Mouse (Mus musculus): ENCODE measurements around the gene Dusp8.

Dusp8 gene

GRCm38 (mm10) chr7:142050536-142050935, 45.1 kb downstream of the Dusp8 start:
- DNase-seq (ENCODE audit: low spot score in 2 of 2), result no peak

GRCm38 (mm10) chr7:142045932-142046331, 49.7 kb downstream of the Dusp8 start:
- DNase-seq (ENCODE audit: low spot score in 2 of 2), result no peak

DNA sequence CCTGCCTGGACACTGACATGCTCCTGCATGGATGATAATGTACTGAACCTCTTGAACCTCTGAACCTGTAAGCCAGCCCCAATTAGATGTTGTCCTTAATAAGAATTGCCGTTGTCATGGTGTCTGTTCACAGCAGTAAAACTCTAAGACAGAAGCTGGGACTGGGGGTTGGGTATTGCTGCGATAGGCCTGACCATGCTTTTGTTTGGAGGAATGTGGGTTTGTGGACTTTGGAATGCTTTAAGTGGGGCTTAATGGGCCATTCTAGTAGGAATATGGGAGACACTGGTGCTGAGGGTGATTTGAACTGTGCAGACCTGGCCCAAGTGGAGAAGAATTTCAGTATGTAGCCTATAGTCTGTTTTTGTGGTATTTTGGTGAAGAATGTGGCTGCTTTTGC, 50.3 kb downstream of the Dusp8 start:
- no peak for DNase-seq (ENCODE audit: low spot score in 2 of 2)

DNA sequence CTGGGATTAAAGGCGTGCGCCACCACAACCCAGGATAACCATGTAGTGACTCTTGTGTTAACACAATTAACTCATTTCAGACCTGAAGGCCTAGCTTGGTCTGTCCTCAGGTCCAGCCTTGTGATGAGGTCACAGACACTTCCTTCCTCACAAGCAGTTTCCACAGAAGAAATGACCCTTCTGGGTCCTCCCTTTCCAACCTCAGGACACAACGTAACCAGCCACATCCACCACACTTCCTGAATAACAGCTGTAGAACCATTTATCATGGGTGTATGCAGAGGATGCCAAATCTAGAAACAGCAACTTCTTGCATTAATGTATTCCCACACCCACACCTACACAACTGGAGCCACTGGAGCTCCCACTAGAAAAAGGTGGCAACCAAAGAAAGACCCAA, 54.9 kb downstream of the Dusp8 start:
- DNase-seq (ENCODE audit: low spot score in 2 of 2), result no peak

GRCm38 (mm10) chr7:142037553-142038170, 58.0 kb downstream of the Dusp8 start:
- peak in 1 of 2 experiments; percentile 70 for DNase-seq (ENCODE audit: low spot score in 2 of 2)

DNA sequence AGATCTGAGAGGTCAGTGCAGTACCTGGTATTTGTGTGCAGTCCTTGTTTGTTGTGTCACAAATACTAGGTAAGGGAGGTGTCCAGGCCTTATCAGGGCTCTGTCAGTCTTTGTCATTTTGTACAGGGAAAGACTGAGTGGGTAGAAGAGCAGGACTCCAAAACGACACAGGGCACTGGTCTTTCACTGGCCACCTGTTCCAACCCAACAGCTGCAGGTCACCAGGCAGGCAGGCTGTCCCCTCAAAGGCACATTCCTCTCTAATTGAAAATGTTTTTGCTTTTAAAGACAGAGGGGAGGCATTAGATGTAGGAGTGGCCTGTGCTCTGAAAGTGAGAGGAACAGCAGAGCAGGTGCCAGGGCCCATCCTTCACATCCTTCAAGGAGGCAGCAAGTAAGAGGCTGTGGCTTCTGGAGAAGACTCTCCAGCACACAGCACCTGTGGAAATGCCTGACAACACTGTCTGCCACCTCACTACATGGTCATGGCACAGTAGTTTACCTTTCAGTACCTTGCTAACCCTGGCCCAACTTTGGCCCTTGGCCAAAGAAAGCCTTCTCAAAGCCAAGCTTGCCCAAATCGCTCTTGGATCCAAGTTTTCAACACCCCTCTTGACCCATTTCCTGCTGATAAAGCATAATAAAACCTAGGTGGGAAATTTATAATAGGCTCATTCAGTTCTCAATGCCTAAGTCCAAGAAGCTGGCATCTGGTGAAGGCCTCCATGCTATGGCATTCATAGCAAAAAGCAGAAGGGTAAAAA, 60.4 kb downstream of the Dusp8 start:
- no peak for DNase-seq (ENCODE audit: low spot score in 2 of 2)

DNA sequence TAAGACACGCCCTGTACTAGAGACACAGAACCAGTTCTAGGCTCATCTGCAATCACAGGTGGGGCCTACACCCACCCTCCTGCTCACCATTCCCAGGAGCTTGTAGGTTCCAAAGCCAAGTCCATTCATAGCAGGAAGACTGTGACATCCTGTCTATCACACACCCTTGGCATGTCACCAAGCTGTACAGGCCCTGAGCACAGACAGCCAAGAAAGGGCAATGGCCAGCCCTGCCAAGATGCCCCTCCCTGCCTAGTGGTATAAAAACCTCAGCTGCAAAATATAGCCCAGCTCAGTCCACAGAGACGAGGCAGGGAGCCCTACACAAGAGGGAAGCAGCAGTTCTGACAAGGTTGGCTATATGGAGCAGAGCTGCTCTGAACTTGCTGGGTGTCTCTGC, 61.4 kb downstream of the Dusp8 start:
- DNase-seq (ENCODE audit: low spot score in 2 of 2), result no peak

DNA sequence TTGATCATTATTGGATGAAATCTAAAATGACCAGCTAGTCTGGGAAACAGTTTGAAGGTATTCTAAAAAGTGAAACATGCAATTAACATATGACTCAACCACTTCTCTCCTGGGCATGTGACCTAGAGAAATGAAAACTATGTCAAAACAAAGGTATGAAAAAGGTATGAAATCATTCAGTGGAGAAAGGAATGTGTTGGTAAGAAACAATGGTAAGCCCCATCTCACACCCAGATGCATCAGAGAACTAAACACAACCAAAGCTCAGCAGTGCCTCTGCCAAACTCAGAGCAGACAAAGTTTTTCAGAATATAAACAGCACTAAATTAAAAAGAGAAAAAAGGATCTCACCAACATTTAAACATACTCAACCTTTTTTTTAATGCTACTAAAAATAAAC, 65.6 kb downstream of the Dusp8 start:
- DNase-seq (ENCODE audit: low spot score in 2 of 2), result no peak
